Mouse (Mus musculus) right cerebral cortex, adult 18-20 months (tissue): ENCODE measurements at regions not wholly inside any gene's neighbourhood (a gene's known extent, or its start where the extent isn't known, plus 50 kb on each side); places are given as distances from the start of the nearest gene placed in this dataset.

Experiments
- DNase-seq: peaks from one replicate; pipeline ENCODE4 v3.0.0; 2022; ENCODE audit warnings: mixed read lengths

DNA sequence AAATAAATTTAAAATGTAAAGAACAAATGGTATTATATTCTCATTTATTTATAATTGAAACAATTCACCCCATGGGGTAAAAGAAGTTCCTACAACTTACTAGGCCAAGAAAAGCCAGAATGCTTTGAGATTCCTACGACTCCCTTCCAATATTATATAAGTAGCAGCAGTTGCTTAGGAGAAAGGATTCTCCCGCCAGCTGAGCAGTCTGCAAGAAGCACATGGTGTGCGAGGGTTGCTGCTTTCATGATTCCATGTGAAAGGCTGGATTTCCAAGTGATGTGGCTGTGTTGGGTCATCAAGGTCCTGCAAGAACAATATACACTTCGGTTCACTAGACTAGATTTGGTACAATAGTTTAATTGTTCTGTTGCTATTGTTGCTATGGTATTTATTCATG lies 659.6 kb upstream of the Kirrel3 start:
- peak; percentile 28 for DNase-seq

DNA sequence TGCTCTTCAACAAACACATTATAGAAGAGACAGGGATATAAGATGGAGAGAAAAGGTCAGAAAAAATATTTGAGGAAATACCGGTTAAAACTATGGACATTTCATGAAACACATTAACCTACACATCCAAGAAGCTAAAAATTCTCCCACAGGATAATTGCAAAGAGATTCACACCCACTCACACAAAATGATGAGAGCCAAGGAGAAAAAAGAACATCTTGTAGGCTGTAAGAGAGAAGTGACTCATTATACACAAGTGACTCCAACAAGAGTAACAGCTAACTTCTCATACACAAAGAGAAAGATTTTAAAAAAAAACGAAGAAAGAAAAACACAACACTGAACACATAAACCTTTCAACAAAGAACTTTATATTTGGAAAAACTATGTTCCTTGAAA lies 658.3 kb upstream of the Kirrel3 start:
- peak; percentile 47 for DNase-seq

DNA sequence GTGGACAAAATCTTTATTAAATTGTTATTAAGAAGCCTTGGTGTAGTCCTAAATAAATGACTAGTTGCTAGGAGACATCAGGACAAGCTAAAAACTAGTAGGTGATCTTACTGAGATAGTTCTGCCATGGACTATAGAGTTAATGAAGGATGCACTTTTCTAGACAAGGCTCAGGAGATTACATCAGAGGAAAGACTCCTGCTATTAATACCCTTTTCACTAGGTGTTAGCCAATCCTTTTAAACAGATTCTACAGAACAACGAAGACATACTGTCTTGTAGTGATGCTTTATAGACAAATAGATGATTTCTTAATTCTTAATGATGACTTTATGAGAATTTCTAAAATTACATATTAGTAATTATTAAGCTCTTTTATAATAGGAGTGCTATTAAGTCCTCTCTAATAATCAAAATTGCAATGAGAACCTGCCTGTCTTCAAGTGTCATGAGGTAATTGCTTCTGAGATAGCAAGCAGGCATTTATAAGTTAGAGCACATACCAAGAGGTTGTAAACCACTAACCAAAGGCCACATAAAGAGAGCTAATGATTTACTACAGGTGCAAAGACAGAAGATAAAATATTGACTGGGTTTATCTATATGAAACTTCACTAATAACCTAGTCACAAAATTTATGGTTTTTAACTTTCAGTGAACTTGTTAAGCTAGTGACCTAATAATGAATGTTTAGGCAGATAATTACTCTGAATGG lies 647.9 kb upstream of the Kirrel3 start:
- DNase-seq: no peak

DNA sequence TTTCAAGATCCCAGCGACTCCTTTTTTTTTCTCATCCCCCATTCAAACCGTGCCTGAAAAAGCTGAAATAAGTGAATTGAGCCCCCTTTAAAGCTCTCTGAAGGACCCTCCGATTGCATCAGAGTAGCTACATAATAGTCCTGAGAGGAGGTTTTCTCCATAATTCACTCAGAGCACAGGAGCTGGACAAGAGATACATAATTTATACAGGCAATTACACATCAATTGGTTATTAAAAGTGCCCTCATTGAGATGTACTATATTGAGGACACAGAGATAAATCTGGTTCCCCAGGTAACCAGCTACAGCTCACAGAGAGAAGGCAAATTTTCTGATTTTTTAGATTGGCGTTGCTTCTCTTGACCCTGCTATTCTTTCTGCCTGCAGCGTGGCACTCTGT lies 636.1 kb upstream of the Kirrel3 start:
- DNase-seq: no peak

DNA sequence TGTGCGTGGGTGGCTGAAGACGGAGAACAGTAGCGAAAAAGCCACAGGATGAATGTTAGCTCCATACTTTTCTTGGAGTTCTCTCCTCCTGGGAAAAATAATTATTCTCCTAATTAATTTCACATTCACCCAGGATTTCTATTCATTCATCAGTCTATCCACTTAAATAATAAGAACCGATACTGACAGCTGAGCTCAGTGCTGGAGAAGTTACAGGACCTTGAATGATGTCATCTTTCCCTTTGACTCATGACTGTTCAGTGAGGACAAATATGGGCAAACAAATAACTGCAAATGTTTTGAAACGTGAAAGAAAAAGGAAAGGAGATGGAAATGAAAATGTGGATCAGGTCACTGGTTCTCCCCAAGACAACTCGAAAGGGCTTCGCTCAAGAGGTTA lies 635.7 kb upstream of the Kirrel3 start:
- no peak for DNase-seq

DNA sequence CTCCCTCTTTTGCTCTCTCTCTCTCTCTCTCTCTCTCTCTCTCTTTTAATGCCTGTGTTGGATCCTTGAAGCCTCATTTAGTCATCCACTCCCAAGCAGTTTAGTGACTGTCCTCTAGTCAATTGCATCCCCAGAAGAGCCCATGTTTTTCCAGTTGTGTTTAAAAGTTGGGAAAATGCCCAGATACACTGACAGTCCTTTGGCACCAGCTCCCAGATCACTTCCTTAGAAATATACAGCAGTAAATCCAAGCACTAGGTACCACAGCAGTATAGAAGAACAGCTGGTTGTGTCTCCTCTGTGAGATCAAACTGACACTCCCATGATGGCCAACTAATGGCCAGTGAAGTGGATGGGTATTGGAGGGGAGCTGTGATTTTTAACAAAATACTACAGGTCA lies 634.7 kb upstream of the Kirrel3 start:
- no peak for DNase-seq

DNA sequence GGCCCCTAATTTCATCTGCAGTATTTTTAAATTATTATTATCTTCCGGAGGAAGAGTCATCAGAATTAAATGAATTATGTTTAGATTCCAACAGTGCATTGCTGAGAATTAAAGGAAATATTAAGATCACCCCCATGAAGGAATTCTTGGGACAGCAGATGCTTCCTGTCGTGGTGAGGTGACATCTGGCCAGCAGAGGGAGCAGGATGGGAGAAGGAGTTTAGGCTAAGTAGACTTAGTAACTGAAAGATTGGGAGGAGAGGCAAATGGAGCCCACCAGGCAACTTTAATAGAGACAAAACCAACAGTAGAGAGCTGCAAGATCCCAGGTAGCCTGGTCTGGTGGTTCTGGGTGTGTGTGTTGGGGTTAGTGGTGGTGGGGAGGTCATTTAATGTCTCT lies 629.5 kb upstream of the Kirrel3 start:
- peak; percentile 23 for DNase-seq

DNA sequence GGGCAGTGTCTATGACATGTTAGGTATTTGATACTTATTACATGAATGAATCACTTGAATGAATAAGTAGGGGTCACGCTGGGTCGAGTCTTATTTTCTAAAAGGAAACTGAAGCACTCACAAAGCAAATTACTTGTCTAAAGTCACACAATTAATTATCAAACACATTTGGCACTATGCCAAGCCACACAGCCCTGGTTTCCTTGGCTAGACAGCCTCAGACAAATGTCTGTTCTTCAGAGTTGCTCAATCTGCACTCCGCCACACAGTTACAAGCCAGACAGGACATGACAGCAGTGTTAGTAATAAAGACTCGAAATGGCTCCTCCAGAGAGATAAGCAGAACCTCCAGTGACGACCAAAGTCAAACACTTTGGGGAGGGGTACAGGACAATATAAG lies 627.2 kb upstream of the Kirrel3 start:
- no peak for DNase-seq

DNA sequence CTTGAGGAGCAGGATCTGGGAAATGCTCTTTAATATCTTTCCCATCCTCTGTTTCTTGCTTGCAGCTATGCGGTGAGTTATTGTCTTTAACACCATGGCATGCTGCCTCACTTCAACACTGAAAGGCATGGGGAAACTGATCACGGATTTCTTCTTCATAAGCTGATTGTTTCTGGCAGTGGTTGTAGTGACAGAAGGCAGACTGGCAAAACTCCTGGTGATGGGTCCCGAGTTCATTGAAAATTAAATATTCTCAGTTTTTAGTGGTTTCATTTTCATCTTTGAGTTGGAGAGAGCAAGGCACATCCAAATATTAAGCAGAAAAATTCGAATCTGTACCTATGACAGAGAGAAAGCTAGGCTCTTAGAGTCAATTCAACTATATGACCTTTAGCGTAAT lies 617.0 kb upstream of the Kirrel3 start:
- no peak for DNase-seq

DNA sequence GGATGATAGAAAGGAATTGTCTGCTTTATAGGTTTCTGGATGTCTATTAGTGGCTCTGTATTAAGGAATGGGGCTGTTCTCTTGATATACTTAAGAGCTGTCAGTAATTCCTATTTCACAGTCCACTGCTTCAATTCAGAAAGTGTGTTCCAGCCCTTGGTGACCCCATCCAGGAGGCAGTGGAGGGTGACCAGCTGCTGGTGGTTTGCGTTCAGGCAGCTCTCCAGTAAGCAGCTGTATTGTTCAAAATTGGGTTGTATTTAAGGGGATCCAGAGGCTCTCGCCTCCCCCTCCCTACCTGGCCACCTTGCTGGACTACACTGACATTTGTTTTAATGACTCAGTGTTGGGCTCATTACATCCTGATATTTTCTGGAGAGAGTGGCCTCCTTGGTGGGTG lies 598.4 kb upstream of the Kirrel3 start:
- no peak for DNase-seq

DNA sequence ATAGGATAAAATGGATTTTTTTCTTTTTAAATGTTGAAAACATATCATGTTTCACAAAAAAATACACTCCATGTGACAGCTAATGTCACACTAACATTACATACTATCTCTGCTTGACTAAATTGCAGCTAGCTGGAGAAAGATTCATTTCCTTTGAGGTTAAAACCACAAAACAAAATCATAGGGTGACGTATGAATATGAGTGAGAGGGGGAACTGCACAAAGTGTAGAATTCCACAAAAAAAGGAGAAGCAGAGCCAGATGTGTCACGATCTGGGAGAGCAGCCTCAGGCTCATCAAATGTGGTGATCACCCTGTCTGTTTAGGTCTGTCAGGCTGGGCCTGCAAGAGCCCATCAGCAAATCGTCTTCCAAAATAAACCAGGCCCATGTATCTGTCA lies 593.7 kb upstream of the Kirrel3 start:
- DNase-seq: no peak

DNA sequence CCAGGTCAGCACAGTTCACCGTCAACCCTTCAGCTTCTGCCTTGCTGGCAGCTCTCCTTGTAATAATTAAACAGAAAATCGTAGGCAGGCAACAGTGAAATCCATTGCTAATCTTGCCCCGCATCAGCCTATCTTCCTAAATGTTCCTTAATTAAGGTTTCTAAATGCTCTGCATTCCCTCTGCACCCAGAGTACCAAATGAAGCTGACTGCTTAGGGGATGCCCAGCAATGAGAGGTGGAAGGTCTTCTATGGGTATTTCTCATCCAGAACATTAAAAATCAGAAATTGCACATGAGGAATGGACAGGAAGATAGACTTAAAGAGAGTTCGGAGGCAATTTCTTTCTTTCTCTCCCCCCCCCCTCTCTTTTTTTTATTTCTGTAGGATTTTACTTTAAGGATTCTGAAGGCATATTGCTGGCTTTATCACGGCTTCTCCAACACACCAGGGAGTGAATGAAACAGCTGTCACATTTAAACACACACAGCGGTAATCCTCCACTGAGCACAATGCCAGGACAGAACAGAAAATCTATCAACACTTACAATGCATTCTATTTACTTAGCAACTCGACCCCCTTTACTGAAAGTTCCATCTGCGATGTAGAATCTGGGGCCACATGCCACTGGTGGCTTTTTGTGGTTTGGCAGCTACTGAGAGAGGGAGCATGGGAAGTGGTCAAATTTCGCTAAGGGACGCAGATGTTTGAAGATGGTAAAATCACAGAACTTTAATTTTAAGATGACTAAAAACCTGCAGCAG lies 584.2 kb upstream of the Kirrel3 start:
- no peak for DNase-seq

DNA sequence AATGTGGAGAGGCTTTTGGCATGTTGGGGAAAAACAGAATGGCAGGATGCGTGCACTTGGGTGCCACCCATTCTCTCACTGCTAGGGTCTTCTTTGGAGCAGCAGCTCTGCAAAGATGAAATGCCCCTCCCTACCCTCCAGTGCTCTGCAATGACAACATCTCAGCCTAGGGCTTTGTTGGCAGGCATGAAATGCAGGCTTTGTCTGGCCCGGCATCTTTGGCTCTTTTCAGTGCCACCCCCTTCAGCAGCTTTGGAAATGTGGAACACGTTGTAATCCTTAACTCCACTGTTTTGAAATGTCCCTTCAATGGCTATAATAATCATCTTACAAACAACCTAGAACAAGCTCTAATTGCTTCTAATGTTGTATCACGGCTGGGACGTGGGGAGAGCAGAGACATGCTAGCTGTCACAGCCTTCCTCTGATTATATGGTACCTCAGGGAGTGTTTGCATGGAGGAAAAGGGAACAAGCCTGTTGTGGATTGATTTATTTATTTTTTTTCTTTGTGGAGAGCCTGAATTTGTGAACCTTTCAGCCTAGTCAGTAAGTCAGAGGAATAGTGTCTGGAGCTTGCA lies 581.6 kb upstream of the Kirrel3 start:
- DNase-seq: no peak

DNA sequence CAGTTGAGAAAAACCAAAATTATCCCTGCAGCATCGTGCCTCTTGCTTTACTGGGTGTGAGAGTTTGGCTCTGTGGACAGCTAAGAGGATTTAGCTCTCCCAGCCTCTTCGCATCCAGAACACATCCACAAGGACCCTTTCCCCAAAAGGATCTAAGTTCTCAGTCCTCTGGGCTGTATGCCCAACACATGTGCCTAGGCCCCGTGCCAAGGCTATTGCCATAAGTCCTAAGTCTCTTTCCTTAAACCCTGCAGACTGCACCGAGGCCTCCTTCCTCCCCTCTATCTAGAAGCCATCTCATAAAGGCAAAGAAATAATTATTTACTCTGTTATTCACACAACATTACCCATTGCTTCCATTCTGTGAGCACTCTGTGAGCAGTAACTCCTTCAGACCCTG lies 570.8 kb upstream of the Kirrel3 start:
- no peak for DNase-seq

DNA sequence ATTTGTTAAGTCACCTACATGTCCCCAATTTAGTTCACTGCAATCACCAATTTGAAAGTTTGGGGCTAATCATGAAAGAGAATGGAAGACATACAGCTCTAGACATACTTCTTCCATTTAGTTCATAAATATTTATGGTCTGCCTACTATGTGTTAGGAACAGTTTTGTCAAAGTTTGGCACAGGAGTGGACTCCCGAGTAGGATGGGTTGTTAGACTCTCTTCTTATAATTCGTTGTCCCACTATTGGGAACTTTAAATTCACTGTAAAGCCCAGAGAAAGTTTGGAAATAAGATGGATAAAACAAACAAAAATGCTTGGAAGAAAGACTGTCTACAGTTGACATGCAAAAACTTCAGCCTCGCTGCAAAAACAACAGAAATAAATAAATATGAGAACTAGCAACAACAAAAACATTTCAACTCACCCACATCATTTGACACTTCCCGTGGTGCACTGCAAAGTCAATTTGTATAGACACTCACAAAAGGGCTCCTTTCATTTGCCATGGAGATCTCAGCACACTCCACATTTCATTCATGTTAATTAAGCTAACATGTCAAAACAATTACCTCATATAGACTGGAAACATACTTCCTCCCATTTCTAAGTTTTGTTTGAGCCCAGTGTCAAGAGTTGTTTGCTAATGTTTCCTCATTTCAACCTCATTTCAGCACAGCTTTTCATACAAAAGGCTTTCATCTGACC lies 570.2 kb upstream of the Kirrel3 start:
- no peak for DNase-seq

DNA sequence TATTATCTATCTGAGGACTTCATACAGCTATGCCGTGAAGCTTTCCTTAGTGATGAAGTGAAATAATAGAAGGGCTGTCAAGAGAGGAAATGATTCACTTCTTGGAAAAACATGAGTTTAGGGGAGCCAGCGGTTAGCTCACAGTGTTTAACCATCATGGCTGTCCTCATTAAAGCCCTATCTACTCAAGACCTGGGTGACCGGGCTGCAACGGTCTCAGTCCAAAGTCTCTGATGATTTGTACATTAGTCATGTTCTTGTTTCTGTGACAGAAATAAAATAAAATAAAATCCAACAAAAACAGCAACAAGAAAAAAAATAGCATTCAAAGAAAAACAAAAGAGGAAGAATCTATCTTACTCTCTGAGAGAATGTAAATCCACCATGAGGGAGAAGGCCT lies 555.4 kb upstream of the Kirrel3 start:
- no peak for DNase-seq

DNA sequence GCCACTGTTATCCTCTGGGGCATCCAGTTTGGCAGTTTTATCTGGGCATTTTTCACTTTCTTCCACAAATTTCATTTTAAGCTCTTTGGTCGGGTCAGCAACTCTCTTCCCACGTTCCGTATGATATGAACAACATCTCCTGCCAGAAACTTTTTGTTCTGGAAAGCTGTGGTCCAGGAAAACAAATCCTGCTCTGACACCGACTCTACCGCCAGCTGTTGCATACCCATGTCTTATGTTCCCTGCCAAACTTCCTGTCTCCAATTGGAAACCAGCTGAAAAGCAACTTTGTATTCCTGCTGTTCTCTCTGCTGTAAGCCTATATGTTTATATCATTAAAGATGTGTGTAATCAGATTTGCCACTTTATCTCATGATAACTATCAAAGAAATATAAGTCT lies 551.6 kb upstream of the Kirrel3 start:
- DNase-seq: no peak

DNA sequence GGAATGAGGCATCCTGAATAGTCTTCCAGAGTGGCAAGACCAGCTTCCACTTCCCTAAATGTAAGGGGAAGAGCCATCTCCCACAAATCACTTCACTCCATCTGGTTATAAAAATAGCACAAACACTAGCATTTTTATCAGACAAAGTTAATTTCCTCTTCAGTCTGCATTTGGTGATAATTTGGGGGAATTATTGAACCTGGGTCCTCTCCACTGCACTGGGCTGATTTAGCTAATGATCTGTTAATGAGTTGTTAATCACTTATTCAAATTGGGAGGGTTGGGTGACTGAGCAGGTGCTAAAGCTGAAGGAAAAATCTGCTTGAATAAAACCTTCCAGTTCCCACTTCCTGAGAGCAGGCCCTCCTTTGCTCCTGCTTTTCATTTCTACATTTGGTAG lies 531.4 kb upstream of the Kirrel3 start:
- DNase-seq: no peak
